Mouse (Mus musculus) liver, postnatal 0 days (tissue): ENCODE results near the gene Blm.

Experiments used
- CTCF ChIP-seq: sonication (generic); IDR thresholded peaks from 2 replicates; pipeline ENCODE4 v1.5.1; 2016; ENCODE audit warnings: antibody characterized with exemption, low read depth
- EP300 ChIP-seq: IDR thresholded peaks from 2 replicates; pipeline ENCODE4 v1.6.1; 2016; ENCODE audit warnings: antibody characterized with exemption, low read depth, mild to moderate bottlenecking

GRCm38 (mm10) chr7:80410380-80410779 is 124.5 kb downstream of the Blm start:
- TF ChIP-seq CTCF (no peak), EP300 (no peak)
